In genomic region chr6:66361130-66361529, GRCm38 (mm10) we compare ENCODE assay signal across 10 mouse cellular contexts.
DNase-seq lines count a peak whose midpoint lies in the region; ATAC-seq lines count a peak whose summit lies in the region.
"Had no signal": no experiment of that assay in that cellular context is flagged by ENCODE, and none has a peak within 500 bp of the region (broad histone marks: within the 10 kb centered on the region; RNA-seq: fewer than 3 reads in every experiment).

No protein-coding gene starts in this region.

- H3K4me1 ChIP-seq in forebrain, embryonic 16.5 days (replicated peaks; ENCODE audit: control insufficient read depth, insufficient read depth, low read length): no peaks in the 10 kb centered on the region
- no peaks in the 10 kb centered on the region for H3K4me1 ChIP-seq in forebrain, embryonic 13.5 days
- H3K4me1 ChIP-seq in midbrain, embryonic 14.5 days (ENCODE audit: control insufficient read depth, insufficient read depth, low read length): no peaks in the 10 kb centered on the region
- no peaks in the 10 kb centered on the region for H3K4me1 ChIP-seq in midbrain, embryonic 11.5 days (ENCODE audit: control insufficient read depth, insufficient read depth, low read length)
- peaks cover 12% of the 10 kb centered on the region for H3K4me1 ChIP-seq in heart, embryonic 12.5 days (replicated peaks)
- H3K4me1 ChIP-seq: hindbrain, embryonic 12.5 days; limb, embryonic 15.5 days had no signal

- H3K27ac ChIP-seq in forebrain, embryonic 16.5 days (ENCODE audit: low read length): no peak overlapping the region
- no peak overlapping the region for H3K27ac ChIP-seq in forebrain, embryonic 13.5 days
- H3K27ac ChIP-seq in midbrain, embryonic 14.5 days (replicated peaks; ENCODE audit: low read depth, low read length): no peak overlapping the region
- H3K27ac ChIP-seq in midbrain, embryonic 11.5 days (ENCODE audit: low read depth, low read length): no peak overlapping the region
- peak overlapping the region; percentile 36; the same call in 1 of the 2 replicates for H3K27ac ChIP-seq in heart, embryonic 12.5 days (ENCODE audit: poor library complexity, severe bottlenecking)
- H3K27ac ChIP-seq: hindbrain, embryonic 12.5 days; limb, embryonic 15.5 days had no signal

- no peaks in the 10 kb centered on the region for H3K27me3 ChIP-seq in forebrain, embryonic 16.5 days (replicated peaks; ENCODE audit: control insufficient read depth, insufficient read depth, low read length)
- no peaks in the 10 kb centered on the region for H3K27me3 ChIP-seq in forebrain, embryonic 13.5 days
- no peaks in the 10 kb centered on the region for H3K27me3 ChIP-seq in midbrain, embryonic 14.5 days (ENCODE audit: control insufficient read depth, insufficient read depth, low read length)
- no peaks in the 10 kb centered on the region for H3K27me3 ChIP-seq in midbrain, embryonic 11.5 days (ENCODE audit: control insufficient read depth, insufficient read depth, low read length)
- no peaks in the 10 kb centered on the region for H3K27me3 ChIP-seq in heart, embryonic 12.5 days (replicated peaks)
- H3K27me3 ChIP-seq: hindbrain, embryonic 12.5 days; limb, embryonic 15.5 days had no signal

- DNase-seq in midbrain, embryonic 14.5 days: peak; percentile 56
- DNase-seq in midbrain, embryonic 11.5 days (ENCODE audit: low spot score, missing footprints): no peak
- DNase-seq in right cerebral cortex, postnatal 10 days (ENCODE audit: low spot score in 2 of 2): peak; percentile 33 to 35
- no peak for DNase-seq in lung, postnatal 14 days
- no peak for DNase-seq in spleen, postnatal 4 days (ENCODE audit: low spot score in 2 of 2)

- WGBS in forebrain, embryonic 16.5 days: 37% methylated on average over 3 of the region's 3 CpGs
- WGBS in forebrain, embryonic 13.5 days: 51% methylated on average over 3 of the region's 3 CpGs
- 68% methylated on average over 3 of the region's 3 CpGs for WGBS in midbrain, embryonic 14.5 days
- WGBS in midbrain, embryonic 11.5 days: 68% methylated on average over 3 of the region's 3 CpGs
- WGBS in heart, embryonic 12.5 days: 60% methylated on average over 3 of the region's 3 CpGs

- no peaks in the 10 kb centered on the region for H3K9me3 ChIP-seq in forebrain, embryonic 16.5 days (ENCODE audit: control insufficient read depth, low read length)
- H3K9me3 ChIP-seq in forebrain, embryonic 13.5 days (replicated peaks): no peaks in the 10 kb centered on the region
- no peaks in the 10 kb centered on the region for H3K9me3 ChIP-seq in midbrain, embryonic 14.5 days (ENCODE audit: control insufficient read depth, low read length)
- H3K9me3 ChIP-seq in midbrain, embryonic 11.5 days (ENCODE audit: control insufficient read depth, low read length): no peaks in the 10 kb centered on the region
- H3K9me3 ChIP-seq in heart, embryonic 12.5 days (replicated peaks): no peaks in the 10 kb centered on the region
- H3K9me3 ChIP-seq: hindbrain, embryonic 12.5 days; limb, embryonic 15.5 days had no signal

- no peak overlapping the region for H3K9ac ChIP-seq in forebrain, embryonic 16.5 days (replicated peaks; ENCODE audit: low read depth, low read length)
- H3K9ac ChIP-seq in forebrain, embryonic 13.5 days: no peak overlapping the region
- H3K9ac ChIP-seq in midbrain, embryonic 14.5 days (replicated peaks; ENCODE audit: low read length): no peak overlapping the region
- no peak overlapping the region for H3K9ac ChIP-seq in midbrain, embryonic 11.5 days (ENCODE audit: low read length)
- H3K9ac ChIP-seq in heart, embryonic 12.5 days: no peak overlapping the region
- H3K9ac ChIP-seq: hindbrain, embryonic 12.5 days; limb, embryonic 15.5 days had no signal

- H3K4me2 ChIP-seq in forebrain, embryonic 16.5 days (ENCODE audit: low read length): no peak overlapping the region
- H3K4me2 ChIP-seq in forebrain, embryonic 13.5 days: no peak overlapping the region
- no peak overlapping the region for H3K4me2 ChIP-seq in midbrain, embryonic 14.5 days (ENCODE audit: low read length)
- H3K4me2 ChIP-seq in midbrain, embryonic 11.5 days: no peak overlapping the region
- H3K4me2 ChIP-seq in heart, embryonic 12.5 days: no peak overlapping the region
- H3K4me2 ChIP-seq: hindbrain, embryonic 12.5 days; limb, embryonic 15.5 days had no signal

- peak; percentile 36; the same call in 1 of the 2 replicates for ATAC-seq in forebrain, embryonic 16.5 days
- ATAC-seq in forebrain, embryonic 13.5 days: no peak
- ATAC-seq in midbrain, embryonic 14.5 days (ENCODE audit: low FRiP score, low TSS enrichment): no peak
- ATAC-seq in midbrain, embryonic 11.5 days (ENCODE audit: low FRiP score): no peak
- no peak for ATAC-seq in heart, embryonic 12.5 days (ENCODE audit: insufficient number of reproducible peaks, low FRiP score)

- no peaks in the 10 kb centered on the region for H3K36me3 ChIP-seq in forebrain, embryonic 16.5 days (ENCODE audit: control insufficient read depth, insufficient read depth)
- H3K36me3 ChIP-seq in forebrain, embryonic 13.5 days (ENCODE audit: poor library complexity, severe bottlenecking): no peaks in the 10 kb centered on the region
- H3K36me3 ChIP-seq in midbrain, embryonic 14.5 days (ENCODE audit: control insufficient read depth, insufficient read depth, low read length): no peaks in the 10 kb centered on the region
- no peaks in the 10 kb centered on the region for H3K36me3 ChIP-seq in midbrain, embryonic 11.5 days (ENCODE audit: control insufficient read depth, insufficient read depth, low read length)
- H3K36me3 ChIP-seq in heart, embryonic 12.5 days: no peaks in the 10 kb centered on the region
- H3K36me3 ChIP-seq: hindbrain, embryonic 12.5 days; limb, embryonic 15.5 days had no signal

- H3K4me3 ChIP-seq in forebrain, embryonic 16.5 days (replicated peaks; ENCODE audit: low read length): no peak overlapping the region
- H3K4me3 ChIP-seq in forebrain, embryonic 13.5 days: no peak overlapping the region
- H3K4me3 ChIP-seq in midbrain, embryonic 14.5 days (replicated peaks; ENCODE audit: low read depth, low read length): no peak overlapping the region
- H3K4me3 ChIP-seq in midbrain, embryonic 11.5 days (ENCODE audit: low read depth, low read length): no peak overlapping the region
- H3K4me3 ChIP-seq in heart, embryonic 12.5 days: no peak overlapping the region
- H3K4me3 ChIP-seq: hindbrain, embryonic 12.5 days; limb, embryonic 15.5 days had no signal

Comparison
In these comparisons a context has a peak if more than half of its experiments do, and no peak if none do; other contexts are left out.
1. DNase-seq: peak in midbrain, embryonic 14.5 days (single experiment) and right cerebral cortex, postnatal 10 days (2 of 2); none in midbrain, embryonic 11.5 days (single experiment), lung, postnatal 14 days (single experiment) and spleen, postnatal 4 days (0 of 2).